Comparison of ENCODE assay signal across 38 mouse cellular contexts in genomic region chr17:56300186-56300585, GRCm38 (mm10). TPM values are rescaled to one million over a fixed set of nuclear protein-coding genes. Genes with fewer than 3 reads are reported as not detected.
"Had no signal": no experiment of that assay in that cellular context is flagged by ENCODE, and none has a peak within 500 bp of the region (broad histone marks: within the 10 kb centered on the region; RNA-seq: fewer than 3 reads in every experiment).

Gene Arrdc5, minus strand, starts transcription at chr17:56300286.

- H3K27ac ChIP-seq: left cerebral cortex, adult 2 months; limb, embryonic 10.5 days; limb, embryonic 12.5 days; limb, embryonic 13.5 days; limb, embryonic 15.5 days; liver, embryonic 12.5 days; liver, embryonic 13.5 days; liver, embryonic 14.5 days; liver, embryonic 15.5 days; lung, embryonic 15.5 days; macrophage; midbrain, embryonic 10.5 days; midbrain, embryonic 12.5 days; midbrain, embryonic 13.5 days; midbrain, embryonic 15.5 days had no signal

- DNase-seq: left cerebral cortex, postnatal 4 days; liver; liver, embryonic 13.5 days; liver, postnatal 0 days; lung, adult 18-20 months; lung, adult 2 months; lung, embryonic 14.5 days; lung, postnatal 10 days; lung, postnatal 14 days; lung, postnatal 36 days; lung, postnatal 4 days; midbrain, embryonic 14.5 days had no signal

- H3K36me3 ChIP-seq: limb, embryonic 13.5 days; lung, embryonic 15.5 days; midbrain, embryonic 13.5 days; midbrain, embryonic 15.5 days had no signal

- H3K4me3 ChIP-seq: left cerebral cortex, adult 2 months; limb, embryonic 10.5 days; limb, embryonic 12.5 days; limb, embryonic 13.5 days; limb, embryonic 15.5 days; liver, embryonic 12.5 days; liver, embryonic 13.5 days; liver, embryonic 15.5 days; lung, embryonic 15.5 days; megakaryocyte, embryonic 14.5 days; midbrain, embryonic 10.5 days; midbrain, embryonic 12.5 days; midbrain, embryonic 13.5 days; midbrain, embryonic 15.5 days; myocyte had no signal

- H3K27me3 ChIP-seq: limb, embryonic 12.5 days; limb, embryonic 13.5 days; limb, embryonic 15.5 days; liver, embryonic 12.5 days; liver, embryonic 15.5 days; lung, embryonic 15.5 days; midbrain, embryonic 12.5 days; midbrain, embryonic 13.5 days; midbrain, embryonic 15.5 days had no signal

RNA-seq across cellular contexts. Expression of gene Arrdc5, which starts in this region (rescaled TPM):
- polyA plus RNA-seq: limb, embryonic 10.5 days; limb, embryonic 11.5 days; limb, embryonic 12.5 days; limb, embryonic 13.5 days; limb, embryonic 14.5 days; limb, embryonic 15.5 days; liver, adult 2 months; liver, embryonic 11.5 days; liver, embryonic 12.5 days; liver, embryonic 13.5 days; liver, embryonic 14.5 days; liver, embryonic 15.5 days; liver, embryonic 16.5 days; liver, postnatal 0 days; lung, adult 2 months; lung, embryonic 14.5 days; lung, embryonic 15.5 days; lung, embryonic 16.5 days; lung, postnatal 0 days; macrophage; midbrain, embryonic 10.5 days; midbrain, embryonic 11.5 days; midbrain, embryonic 12.5 days; midbrain, embryonic 13.5 days; midbrain, embryonic 14.5 days; midbrain, embryonic 15.5 days; midbrain, embryonic 16.5 days; midbrain, postnatal 0 days; myocyte had no signal
